Mouse (Mus musculus) liver, adult 2 months (tissue): ENCODE data around the gene Kirrel. TPM values are rescaled to one million over a fixed set of nuclear protein-coding genes. Genes with fewer than 3 reads are reported as not detected.

Experiments
- DNase-seq: peaks from one replicate; pipeline ENCODE4 v3.0.0-alpha.2; 2011; ENCODE audit warnings: low read depth, low spot score; ENCODE audit errors: extremely low read depth
- H3K27ac ChIP-seq: fragments of 200-500 bp; replicated peaks from 2 replicates; pipeline ENCODE4 v1.5.1; 2012; ENCODE audit warnings: low read depth, mild to moderate bottlenecking, control low read depth, inconsistent platforms, low read length; ENCODE audit not compliant: insufficient read depth
- H3K27me3 ChIP-seq: fragments of 200-500 bp; 2 replicates; pipeline ENCODE4 v1.6.1; 2012; ENCODE audit warnings: mild to moderate bottlenecking, moderate library complexity, low read length, inconsistent platforms; ENCODE audit not compliant: control insufficient read depth, insufficient read depth
- H3K36me3 ChIP-seq: fragments of 200-500 bp; 2 replicates; pipeline ENCODE4 v1.6.1; 2012; ENCODE audit warnings: low read length, inconsistent platforms; ENCODE audit not compliant: control insufficient read depth, insufficient read depth
- H3K4me1 ChIP-seq: fragments of 200-500 bp; 2 replicates; pipeline ENCODE4 v1.6.1; 2011; ENCODE audit warnings: low read length; ENCODE audit not compliant: control insufficient read depth, insufficient read depth
- H3K4me3 ChIP-seq: fragments of 200-500 bp; 2 replicates; pipeline ENCODE4 v1.5.1; 2011; ENCODE audit warnings: low read depth, mild to moderate bottlenecking, control low read depth, low read length, moderate library complexity; ENCODE audit not compliant: insufficient read depth
- H3K79me2 ChIP-seq: fragments of 200-500 bp; 2 replicates; pipeline ENCODE4 v1.6.1; 2012; ENCODE audit warnings: inconsistent platforms, mild to moderate bottlenecking, low read length, moderate library complexity; ENCODE audit not compliant: control insufficient read depth, insufficient read depth
- H3K9ac ChIP-seq: fragments of 200-500 bp; 2 replicates; pipeline ENCODE4 v1.6.1; 2012; ENCODE audit warnings: low read depth, mild to moderate bottlenecking, control low read depth, inconsistent platforms, low read length
- CTCF ChIP-seq: fragments of 200-500 bp; IDR thresholded peaks from 2 replicates; pipeline ENCODE4 v1.5.1; 2011; ENCODE audit warnings: low read depth, low read length, control low read depth
- POLR2A ChIP-seq: fragments of 200-500 bp; IDR thresholded peaks from 2 replicates; pipeline ENCODE4 v1.6.1; 2011; ENCODE audit warnings: low read length, control low read depth; ENCODE audit not compliant: insufficient read depth; ENCODE audit errors: extremely low read depth
- WGBS: fragments of 180-500 bp; shearing (Covaris S2); methylation state at CpG from one replicate; pipeline ENCODE4 v1.1.7; 2018; 5-methylcytosine and 5-hydroxymethylcytosine counted together
- polyA plus RNA-seq: library from polyadenylated mRNA; depleted of rRNA; stranded (reverse); fragments of >200 nt; gene quantifications from 2 replicates; pipeline ENCODE4 v1.2.3, GENCODE M21; 2012
- total RNA-seq: library from RNA; depleted of rRNA; stranded (reverse); fragments of >200 nt; gene quantifications from 2 replicates; pipeline ENCODE4 v1.2.3, GENCODE M21; 2014

Gene Kirrel
- total and polyA plus RNA-seq, 2 experiments, result 0.46 to 0.81 TPM

DNA sequence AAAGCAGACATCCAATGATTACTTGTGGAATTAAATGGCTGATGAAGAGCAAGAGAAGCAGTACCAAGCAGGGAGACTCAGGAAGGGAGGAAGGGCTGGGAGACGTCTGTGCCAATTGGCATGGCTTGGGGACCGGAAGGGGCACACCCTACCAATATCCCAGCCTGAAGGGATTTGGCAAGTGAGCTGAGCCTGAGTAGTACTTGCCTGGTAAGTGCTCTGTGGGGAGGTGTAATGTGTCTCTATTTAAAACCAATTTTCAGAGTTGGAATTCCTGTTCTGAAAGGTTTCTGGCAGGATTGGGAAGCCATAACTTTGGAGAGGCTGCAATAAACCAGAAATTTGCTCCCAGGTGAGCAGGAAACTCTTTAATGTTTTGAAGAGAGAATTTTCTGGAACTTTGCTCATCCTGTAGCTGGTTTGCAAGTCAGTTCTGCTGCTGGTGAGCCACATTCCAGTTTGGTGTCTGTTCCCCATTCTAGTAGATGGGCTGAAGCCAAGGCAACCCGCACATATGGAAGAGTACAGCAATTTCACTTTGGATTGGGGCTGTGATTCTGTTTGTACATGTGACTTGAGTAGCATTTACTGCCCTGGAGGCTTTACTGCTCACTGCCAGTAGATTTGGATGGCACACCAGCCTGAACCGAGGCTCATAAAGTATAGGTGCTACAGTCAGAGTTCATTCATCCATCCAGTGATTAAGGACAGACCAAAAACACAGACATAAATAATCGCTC lies 32.0 kb upstream of the Kirrel start:
- WGBS, result 84% methylated on average over 5 of the region's 5 CpGs
- Histone ChIP-seq H3K27ac (no peak overlapping the region), H3K4me1 (no peaks in the 10 kb centered on the region), H3K79me2 (no peaks in the 10 kb centered on the region), H3K4me3 (no peak overlapping the region), H3K9ac (no peak overlapping the region), H3K27me3 (no peaks in the 10 kb centered on the region), H3K36me3 (no peaks in the 10 kb centered on the region)
- no peak for DNase-seq
- TF ChIP-seq POLR2A (no peak), CTCF (no peak)

DNA sequence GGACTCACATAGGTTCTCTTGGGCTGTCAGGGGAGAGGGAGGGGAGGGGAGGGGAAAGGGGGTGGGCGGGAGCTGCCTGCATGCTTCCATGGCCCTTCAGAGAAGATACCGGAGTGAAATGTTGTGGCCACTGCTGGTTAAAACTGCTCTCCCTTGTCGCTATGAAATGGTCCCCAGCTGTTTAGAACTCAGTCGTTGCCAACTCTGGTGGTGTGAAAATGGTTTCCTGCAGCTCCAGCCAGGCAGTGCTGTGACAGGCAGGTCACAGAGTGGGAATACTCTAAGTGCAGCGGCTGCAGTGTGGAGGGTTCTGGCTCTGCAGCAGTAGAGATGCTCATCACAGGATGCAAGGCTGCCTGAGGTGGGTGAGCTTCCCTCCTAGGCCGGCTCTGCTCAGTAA lies 22.1 kb upstream of the Kirrel start:
- TF ChIP-seq CTCF, result no peak
- no peak for TF ChIP-seq POLR2A
- Histone ChIP-seq H3K9ac (no peak overlapping the region), H3K36me3 (no peaks in the 10 kb centered on the region), H3K27me3 (no peaks in the 10 kb centered on the region), H3K4me1 (no peaks in the 10 kb centered on the region), H3K27ac (no peak overlapping the region), H3K79me2 (no peaks in the 10 kb centered on the region), H3K4me3 (no peak overlapping the region)
- 45% methylated on average over 6 of the region's 6 CpGs for WGBS
- DNase-seq, result no peak

DNA sequence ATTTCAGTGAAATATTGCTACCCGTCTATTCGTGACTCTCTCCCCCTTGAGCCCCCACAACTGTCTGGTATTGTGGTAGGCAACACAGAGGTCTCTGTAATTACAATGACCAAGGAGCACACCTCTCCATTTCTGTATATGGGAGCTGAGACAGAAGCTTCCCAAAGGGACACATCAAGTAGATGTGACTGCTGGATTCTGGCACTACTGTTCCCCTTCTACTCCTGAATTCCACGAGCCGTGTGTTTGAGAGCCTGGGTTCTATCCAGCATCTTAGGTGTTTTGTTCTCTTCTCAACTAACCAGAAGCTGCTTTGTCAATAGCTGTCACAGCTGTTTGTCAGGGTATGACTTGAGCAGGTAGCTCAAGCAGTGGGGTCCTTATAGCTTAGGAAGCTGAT lies 20.5 kb upstream of the Kirrel start:
- Histone ChIP-seq H3K9ac (no peak overlapping the region), H3K4me3 (no peak overlapping the region), H3K27ac (no peak overlapping the region), H3K36me3 (no peaks in the 10 kb centered on the region), H3K27me3 (no peaks in the 10 kb centered on the region), H3K4me1 (no peaks in the 10 kb centered on the region), H3K79me2 (no peaks in the 10 kb centered on the region)
- no peak for DNase-seq
- no peak for TF ChIP-seq CTCF
- no peak for TF ChIP-seq POLR2A
- 85% methylated on average over 4 of the region's 4 CpGs for WGBS

GRCm38 (mm10) chr3:87194591-87194990 lies 20.0 kb upstream of the Kirrel start:
- no peak for DNase-seq
- Histone ChIP-seq H3K9ac (no peak overlapping the region), H3K36me3 (no peaks in the 10 kb centered on the region), H3K79me2 (no peaks in the 10 kb centered on the region), H3K4me3 (no peak overlapping the region), H3K4me1 (no peaks in the 10 kb centered on the region), H3K27ac (no peak overlapping the region), H3K27me3 (no peaks in the 10 kb centered on the region)
- 81% methylated on average over 2 of the region's 2 CpGs for WGBS
- TF ChIP-seq CTCF (no peak), POLR2A (no peak)

GRCm38 (mm10) chr3:87193756-87194155 lies 19.2 kb upstream of the Kirrel start:
- no peaks in the 10 kb centered on the region for H3K4me1 ChIP-seq
- 60% methylated on average over 1 of the region's 1 CpGs for WGBS
- DNase-seq, result no peak
- H3K9ac ChIP-seq, result no peak overlapping the region
- H3K27me3 ChIP-seq, result no peaks in the 10 kb centered on the region
- no peaks in the 10 kb centered on the region for H3K36me3 ChIP-seq
- TF ChIP-seq CTCF, result no peak
- no peak for TF ChIP-seq POLR2A
- H3K27ac ChIP-seq, result no peak overlapping the region
- no peak overlapping the region for H3K4me3 ChIP-seq
- H3K79me2 ChIP-seq, result no peaks in the 10 kb centered on the region

DNA sequence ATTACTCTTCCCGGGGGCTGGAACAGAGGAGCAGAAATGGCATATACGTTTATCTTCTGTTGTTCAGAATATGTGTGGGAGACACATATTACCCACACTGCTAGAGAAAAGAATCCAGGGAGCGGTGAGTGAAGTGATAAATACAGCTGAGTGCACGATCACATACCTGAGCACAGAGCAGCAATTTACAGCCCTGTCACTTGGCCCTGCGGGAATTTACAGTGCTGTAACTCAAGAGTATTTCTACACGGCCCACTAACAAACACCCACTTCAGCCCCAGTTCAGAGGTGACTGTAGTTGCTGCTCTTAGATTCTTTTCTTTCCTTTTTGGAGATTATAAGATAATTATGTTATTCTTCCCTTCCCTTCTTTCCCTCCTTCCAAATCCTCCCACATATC lies 18.8 kb upstream of the Kirrel start:
- H3K4me3 ChIP-seq, result no peak overlapping the region
- DNase-seq, result no peak
- no peaks in the 10 kb centered on the region for H3K36me3 ChIP-seq
- no peaks in the 10 kb centered on the region for H3K4me1 ChIP-seq
- no peaks in the 10 kb centered on the region for H3K79me2 ChIP-seq
- TF ChIP-seq POLR2A, result no peak
- H3K27ac ChIP-seq, result no peak overlapping the region
- H3K9ac ChIP-seq, result no peak overlapping the region
- 78% methylated on average over 6 of the region's 6 CpGs for WGBS
- H3K27me3 ChIP-seq, result no peaks in the 10 kb centered on the region
